Mouse (Mus musculus) limb, embryonic 14.5 days (tissue): ENCODE measurements at regions not wholly inside any gene's neighbourhood (a gene's known extent, or its start where the extent isn't known, plus 50 kb on each side); places are given as distances from the start of the nearest gene placed in this dataset.
A peak's percentile ranks its signal among the peaks of the same experiment; 100 is the strongest.

Experiments
- ATAC-seq: fragments of 200-750 bp; cut with Nextera tagmentation; 2 replicates; pipeline ENCODE4 v1.8.0; 2017; ENCODE audit warnings: low read depth, moderate number of reproducible peaks, moderate TSS enrichment; ENCODE audit not compliant: low FRiP score
- DNase-seq: peaks from one replicate; pipeline ENCODE4 v3.0.0-alpha.2; 2015; ENCODE audit warnings: low spot score
- H3K27ac ChIP-seq: fragments of 300-500 bp; sonication (generic); replicated peaks from 2 replicates; pipeline ENCODE4 v1.5.1; 2014; ENCODE audit warnings: low read depth, mild to moderate bottlenecking, low read length, moderate library complexity, mixed read lengths
- H3K27me3 ChIP-seq: fragments of 300-500 bp; sonication (generic); 2 replicates; pipeline ENCODE4 v1.6.1; 2014; ENCODE audit warnings: low read length, mixed read lengths; ENCODE audit not compliant: control insufficient read depth, insufficient read depth
- H3K36me3 ChIP-seq: fragments of 300-500 bp; sonication (generic); 2 replicates; pipeline ENCODE4 v1.6.1; 2014; ENCODE audit warnings: mild to moderate bottlenecking, low read length, moderate library complexity, mixed read lengths; ENCODE audit not compliant: control insufficient read depth, insufficient read depth
- H3K4me1 ChIP-seq: fragments of 300-500 bp; sonication (generic); 2 replicates; pipeline ENCODE4 v1.6.1; 2014; ENCODE audit warnings: antibody characterized with exemption, low read length, mixed read lengths; ENCODE audit not compliant: control insufficient read depth, insufficient read depth
- H3K4me2 ChIP-seq: fragments of 300-500 bp; sonication (generic); replicated peaks from 2 replicates; pipeline ENCODE4 v1.6.1; 2014; ENCODE audit warnings: low read depth, mild to moderate bottlenecking, low read length, moderate library complexity; ENCODE audit not compliant: severe bottlenecking
- H3K4me3 ChIP-seq: fragments of 300-500 bp; sonication (generic); replicated peaks from 2 replicates; pipeline ENCODE4 v1.5.1; 2014; ENCODE audit warnings: low read length
- H3K9ac ChIP-seq: fragments of 300-500 bp; sonication (generic); 2 replicates; pipeline ENCODE4 v1.6.1; 2014; ENCODE audit warnings: mild to moderate bottlenecking, low read depth, low read length, moderate library complexity; ENCODE audit not compliant: severe bottlenecking
- H3K9me3 ChIP-seq: fragments of 300-500 bp; sonication (generic); 2 replicates; pipeline ENCODE4 v1.6.1; 2016; ENCODE audit warnings: low read length; ENCODE audit not compliant: control insufficient read depth
- POLR2A ChIP-seq: fragments of 200-500 bp; IDR thresholded peaks from 2 replicates; pipeline ENCODE4 v1.8.0; 2012; ENCODE audit warnings: inconsistent platforms, mild to moderate bottlenecking, moderate library complexity, borderline replicate concordance; ENCODE audit not compliant: insufficient read depth, insufficient read length; ENCODE audit errors: extremely low read depth
- WGBS: fragments of 180-500 bp; shearing (Covaris S2); extraction: QIAGEN DNeasy Blood & Tissue Kit; methylation state at CpG from one replicate; pipeline ENCODE4 v1.1.7; 2014; 5-methylcytosine and 5-hydroxymethylcytosine counted together

- H3K4me2 ChIP-seq: peak overlapping the region; percentile 71
- H3K4me1 ChIP-seq: peaks cover 20% of the 10 kb centered on the region
- H3K9ac ChIP-seq: peak overlapping the region; percentile 82
- no peak for ATAC-seq
- peak overlapping the region; percentile 85 for H3K27ac ChIP-seq
- WGBS: under 1% methylated on average over 26 of the region's 31 CpGs
- no peaks in the 10 kb centered on the region for H3K9me3 ChIP-seq
- H3K27me3 ChIP-seq: no peaks in the 10 kb centered on the region
- H3K36me3 ChIP-seq: no peaks in the 10 kb centered on the region
- no peak for TF ChIP-seq POLR2A
- peak overlapping the region; percentile 82 for H3K4me3 ChIP-seq
- DNase-seq: no peak
These were observed 63.5 kb upstream of the Ak4 start for GRCm38 (mm10) chr4:101355431-101356092.

GRCm38 (mm10) chr4:101354951-101355350 is 64.1 kb upstream of the Ak4 start:
- H3K36me3 ChIP-seq: no peaks in the 10 kb centered on the region
- WGBS: 15% methylated on average over 7 of the region's 7 CpGs
- no peaks in the 10 kb centered on the region for H3K27me3 ChIP-seq
- TF ChIP-seq POLR2A: no peak
- ATAC-seq (no peak), DNase-seq (peak; percentile 53)
- H3K9me3 ChIP-seq: no peaks in the 10 kb centered on the region
- peak overlapping the region; percentile 82 for H3K4me3 ChIP-seq
- H3K9ac ChIP-seq: peak overlapping the region; percentile 82; the same call in 1 of the 2 replicates
- H3K4me2 ChIP-seq: peak overlapping the region; percentile 71
- peaks cover 20% of the 10 kb centered on the region for H3K4me1 ChIP-seq
- no peak overlapping the region for H3K27ac ChIP-seq

GRCm38 (mm10) chr4:101354086-101354855 is 64.8 kb upstream of the Ak4 start:
- H3K27me3 ChIP-seq: no peaks in the 10 kb centered on the region
- WGBS: 43% methylated on average over 7 of the region's 7 CpGs
- H3K4me1 ChIP-seq: peaks cover 20% of the 10 kb centered on the region
- TF ChIP-seq POLR2A: no peak
- H3K4me3 ChIP-seq: peak overlapping the region; percentile 82
- no peak overlapping the region for H3K9ac ChIP-seq
- H3K36me3 ChIP-seq: no peaks in the 10 kb centered on the region
- no peak for ATAC-seq
- H3K9me3 ChIP-seq: no peaks in the 10 kb centered on the region
- DNase-seq: no peak
- no peak overlapping the region for H3K27ac ChIP-seq
- H3K4me2 ChIP-seq: peak overlapping the region; percentile 71

- H3K4me1 ChIP-seq: peaks cover 14% of the 10 kb centered on the region
- no peaks in the 10 kb centered on the region for H3K36me3 ChIP-seq
- ATAC-seq (no peak), DNase-seq (no peak)
- no peak overlapping the region for H3K4me2 ChIP-seq
- no peak overlapping the region for H3K27ac ChIP-seq
- H3K9ac ChIP-seq: no peak overlapping the region
- H3K4me3 ChIP-seq: no peak overlapping the region
- WGBS: 73% methylated on average over 4 of the region's 4 CpGs
- TF ChIP-seq POLR2A: no peak
- no peaks in the 10 kb centered on the region for H3K9me3 ChIP-seq
- no peaks in the 10 kb centered on the region for H3K27me3 ChIP-seq
These were observed 66.9 kb upstream of the Ak4 start for GRCm38 (mm10) chr4:101352178-101352577.

GRCm38 (mm10) chr4:101351716-101352115 is 67.4 kb upstream of the Ak4 start:
- Histone ChIP-seq H3K4me3 (no peak overlapping the region), H3K4me2 (no peak overlapping the region), H3K27ac (no peak overlapping the region), H3K27me3 (no peaks in the 10 kb centered on the region), H3K36me3 (0 out of 2 replicates have a peak, but pooled peaks cover 2% of the 10 kb centered on the region), H3K4me1 (peaks cover 12% of the 10 kb centered on the region; the same call in 1 of the 2 replicates), H3K9me3 (no peaks in the 10 kb centered on the region), H3K9ac (no peak overlapping the region)
- ATAC-seq: no peak
- WGBS: 88% methylated on average over 3 of the region's 3 CpGs
- no peak for TF ChIP-seq POLR2A
- DNase-seq: no peak
